Mouse (Mus musculus) bone marrow macrophage, adult 2 months (primary cell): ENCODE results near the gene Cd3e.

ENCODE experiments used
- CTCF ChIP-seq: IDR thresholded peaks from 2 replicates; pipeline ENCODE4 v1.5.1; 2012; ENCODE audit warnings: low read depth, mild to moderate bottlenecking, low read length, moderate library complexity
- POLR2A ChIP-seq: IDR thresholded peaks from 2 replicates; pipeline ENCODE4 v1.6.1; 2012; ENCODE audit warnings: mild to moderate bottlenecking, low read depth, low read length, borderline replicate concordance

DNA sequence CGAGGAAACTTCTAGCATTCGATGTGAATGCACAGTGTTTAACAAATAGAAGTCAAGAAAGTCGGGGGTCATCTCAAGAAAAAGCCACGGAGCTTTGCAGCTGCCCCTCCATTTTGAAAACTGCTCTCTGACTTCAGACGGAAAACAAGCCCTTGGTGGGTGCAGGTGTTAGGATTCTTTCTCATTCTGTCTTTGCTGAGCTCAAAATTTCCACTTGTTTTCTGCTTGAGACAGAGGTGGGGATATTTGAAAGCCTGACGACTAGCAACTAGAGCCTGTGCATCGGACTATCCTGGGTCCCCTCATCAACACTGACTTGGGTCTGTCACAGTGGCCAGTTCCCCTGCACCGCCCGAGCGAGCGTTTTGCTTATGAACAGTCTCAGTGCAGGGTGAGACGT, 2.0 kb downstream of the Cd3e start:
- TF ChIP-seq CTCF = no peak
- TF ChIP-seq POLR2A = no peak
